Mouse (Mus musculus): Measurements from ENCODE around the gene Otos. TPM values are rescaled to one million over a fixed set of nuclear protein-coding genes. Genes with fewer than 3 reads are reported as not detected.

Otos gene
- polyA plus RNA-seq (2016; fragmentation: Nextera tagmentation; extraction: Ambion mirVana): 0.17 TPM in 1 of 2 replicates, not detected in the other

DNA sequence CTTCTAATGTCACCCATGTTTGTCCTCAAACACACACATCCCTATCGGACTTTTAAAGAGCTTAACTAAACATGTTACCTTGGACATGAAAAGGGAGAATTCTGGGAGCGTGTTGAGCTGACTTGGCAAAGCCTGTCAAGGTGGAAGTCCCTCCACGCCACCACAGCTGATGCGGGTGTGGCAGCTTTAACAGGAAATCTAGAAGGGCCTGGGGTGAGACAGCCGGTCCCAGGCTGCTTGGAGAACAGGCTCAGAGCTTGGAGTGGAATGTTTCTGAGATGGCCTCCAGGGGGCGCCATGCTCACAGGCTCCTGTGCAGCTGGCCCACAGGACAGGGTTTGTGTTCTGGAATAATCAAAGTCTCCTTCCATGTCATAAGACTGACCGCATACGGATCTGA, at the start of gene Otos:
Otos (minus strand) TSS at position 169 of the 400 bp plus-strand sequence.
- WGBS: 25% methylated on average over 8 of the region's 8 CpGs
- Histone ChIP-seq H3K9me3 (no peaks in the 10 kb centered on the region), H3K4me3 (no peak within 1 kb of the TSS), H3K4me1 (no peaks in the 10 kb centered on the region), H3K4me2 (replicated peaks) (no peak within 1 kb of the TSS), H3K27me3 (0 out of 2 replicates have a peak, but pooled peaks cover 6% of the 10 kb centered on the region), H3K27ac (no peak within 1 kb of the TSS), H3K36me3 (no peaks in the 10 kb centered on the region), H3K9ac (no peak within 1 kb of the TSS)
- peak; percentile 54; the same call in 1 of the 2 replicates for ATAC-seq (ENCODE audit: insufficient number of reproducible peaks, insufficient read depth, low FRiP score, low TSS enrichment)

DNA sequence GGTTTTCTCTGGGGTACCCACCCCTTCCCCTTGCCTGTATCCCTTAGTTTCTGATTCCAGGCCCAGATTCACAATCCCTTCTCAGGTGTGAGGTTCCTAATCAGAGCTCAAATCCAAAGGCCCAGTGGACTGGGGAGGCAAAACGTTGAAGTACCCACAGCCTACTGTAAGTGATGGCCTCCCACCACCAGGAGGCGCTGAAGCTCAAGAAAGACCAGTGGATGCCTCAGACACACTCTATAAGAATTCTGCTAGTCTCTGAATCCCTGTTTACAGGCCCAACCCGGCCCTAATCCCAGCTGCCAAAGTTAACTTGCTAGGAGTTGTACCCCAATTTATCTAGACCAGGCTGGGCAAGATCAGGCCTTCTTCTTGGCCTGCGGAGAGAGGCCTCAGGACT, 48.2 kb upstream of the Otos start:
- Histone ChIP-seq H3K27me3 (peaks cover 3% of the 10 kb centered on the region; the same call in 1 of the 2 replicates), H3K4me2 (replicated peaks) (no peak overlapping the region), H3K27ac (no peak overlapping the region), H3K9ac (no peak overlapping the region), H3K4me3 (no peak overlapping the region), H3K36me3 (no peaks in the 10 kb centered on the region), H3K9me3 (no peaks in the 10 kb centered on the region), H3K4me1 (peaks cover 7% of the 10 kb centered on the region)
- WGBS: 24% methylated on average over 4 of the region's 4 CpGs
- ATAC-seq (ENCODE audit: insufficient number of reproducible peaks, insufficient read depth, low FRiP score, low TSS enrichment): no peak

DNA sequence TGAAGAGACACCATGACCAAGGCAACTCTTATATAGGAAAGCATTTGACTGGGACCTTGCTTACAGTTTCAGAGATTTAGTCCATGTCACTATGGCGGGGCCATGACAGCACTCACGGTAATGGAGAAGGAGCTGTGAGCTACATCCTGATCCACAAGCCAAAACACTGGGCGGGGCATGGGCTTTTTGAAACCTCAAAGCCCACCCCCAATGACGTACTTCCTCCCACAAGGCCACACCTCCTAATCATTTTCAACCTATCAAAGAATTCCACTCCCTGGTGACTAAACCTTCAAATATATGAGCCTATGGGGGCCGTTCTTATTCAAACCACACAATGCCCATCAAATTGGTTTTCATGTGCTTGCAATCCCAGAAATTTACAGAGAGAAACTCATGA, 47.1 kb upstream of the Otos start:
- H3K27ac ChIP-seq: no peak overlapping the region
- no peak overlapping the region for H3K9ac ChIP-seq
- H3K27me3 ChIP-seq: peaks cover 3% of the 10 kb centered on the region; the same call in 1 of the 2 replicates
- H3K4me1 ChIP-seq: peaks cover 7% of the 10 kb centered on the region
- H3K4me3 ChIP-seq: no peak overlapping the region
- H3K9me3 ChIP-seq: no peaks in the 10 kb centered on the region
- WGBS: 81% methylated on average over 5 of the region's 5 CpGs
- no peak overlapping the region for H3K4me2 ChIP-seq (replicated peaks)
- no peaks in the 10 kb centered on the region for H3K36me3 ChIP-seq
- no peak for ATAC-seq (ENCODE audit: insufficient number of reproducible peaks, insufficient read depth, low FRiP score, low TSS enrichment)

DNA sequence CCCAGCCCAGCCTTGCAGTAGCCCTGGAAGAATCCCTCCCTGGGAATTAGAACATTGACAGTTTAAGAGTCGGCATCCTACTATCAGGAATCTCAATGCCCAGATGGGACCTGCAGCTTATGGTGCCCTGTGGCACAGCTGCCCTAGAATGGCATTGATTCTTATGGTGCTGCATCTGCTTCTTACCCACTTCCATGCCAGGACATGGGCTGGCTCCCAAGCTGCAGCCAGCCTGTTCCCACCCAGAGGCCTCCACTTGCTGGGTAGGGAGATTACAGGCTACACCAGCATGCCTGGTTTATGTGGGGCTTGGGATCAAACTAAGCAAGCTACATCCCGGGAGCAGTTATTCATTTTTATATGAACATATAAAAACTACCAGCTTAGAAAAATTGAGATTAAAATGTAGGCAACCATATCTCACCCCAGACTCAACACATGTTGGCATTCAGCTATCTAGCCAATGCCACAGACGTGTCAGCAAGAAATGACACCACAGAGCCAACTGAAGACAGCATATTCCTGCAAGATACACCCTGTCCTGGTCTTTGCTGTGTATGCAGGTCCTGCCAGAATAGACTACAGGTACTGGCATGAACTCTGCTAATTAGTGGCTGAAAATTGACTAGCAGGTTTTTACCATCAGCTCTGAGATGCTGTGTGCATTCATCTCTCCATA, 42.7 kb upstream of the Otos start:
- no peak overlapping the region for H3K4me3 ChIP-seq

DNA sequence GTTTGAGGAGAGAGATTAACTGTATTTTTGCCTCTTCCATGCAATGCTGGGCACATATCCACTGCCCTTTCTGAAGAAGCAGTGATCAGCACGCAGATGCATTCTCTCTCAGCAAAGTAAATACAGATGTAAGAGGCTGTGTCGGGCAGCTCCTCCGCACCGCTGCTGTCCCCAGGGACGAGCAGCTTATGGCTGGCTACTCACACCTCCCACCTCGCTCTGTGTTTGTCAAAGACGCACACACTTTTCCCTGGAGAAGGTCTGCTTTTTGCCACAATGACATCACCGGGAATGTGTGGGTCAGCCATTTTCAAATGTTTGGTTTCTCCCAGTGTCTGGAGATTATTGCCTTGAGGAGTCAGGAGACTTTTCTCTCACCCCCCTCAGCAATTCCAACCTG, 38.4 kb upstream of the Otos start:
- WGBS: 26% methylated on average over 8 of the region's 8 CpGs
- H3K4me2 ChIP-seq (replicated peaks): 0 out of 2 replicates have a peak overlapping the region, but pooled peaks have one; percentile 15
- H3K9me3 ChIP-seq: no peaks in the 10 kb centered on the region
- no peak overlapping the region for H3K4me3 ChIP-seq
- no peak overlapping the region for H3K27ac ChIP-seq
- no peak overlapping the region for H3K9ac ChIP-seq
- H3K36me3 ChIP-seq: no peaks in the 10 kb centered on the region
- no peaks in the 10 kb centered on the region for H3K27me3 ChIP-seq
- H3K4me1 ChIP-seq: peaks cover 17% of the 10 kb centered on the region
- no peak for ATAC-seq (ENCODE audit: insufficient number of reproducible peaks, insufficient read depth, low FRiP score, low TSS enrichment)

More for the DNA sequence above, 42.7 kb upstream of the Otos start:
- H3K4me2 ChIP-seq (replicated peaks): no peak overlapping the region
- no peaks in the 10 kb centered on the region for H3K9me3 ChIP-seq
- H3K4me1 ChIP-seq: peaks cover 12% of the 10 kb centered on the region
- H3K27me3 ChIP-seq: peaks cover 3% of the 10 kb centered on the region; the same call in 1 of the 2 replicates
- ATAC-seq (ENCODE audit: insufficient number of reproducible peaks, insufficient read depth, low FRiP score, low TSS enrichment): no peak
- H3K9ac ChIP-seq: no peak overlapping the region
- 82% methylated on average over 3 of the region's 3 CpGs for WGBS
- H3K27ac ChIP-seq: no peak overlapping the region
- no peaks in the 10 kb centered on the region for H3K36me3 ChIP-seq

DNA sequence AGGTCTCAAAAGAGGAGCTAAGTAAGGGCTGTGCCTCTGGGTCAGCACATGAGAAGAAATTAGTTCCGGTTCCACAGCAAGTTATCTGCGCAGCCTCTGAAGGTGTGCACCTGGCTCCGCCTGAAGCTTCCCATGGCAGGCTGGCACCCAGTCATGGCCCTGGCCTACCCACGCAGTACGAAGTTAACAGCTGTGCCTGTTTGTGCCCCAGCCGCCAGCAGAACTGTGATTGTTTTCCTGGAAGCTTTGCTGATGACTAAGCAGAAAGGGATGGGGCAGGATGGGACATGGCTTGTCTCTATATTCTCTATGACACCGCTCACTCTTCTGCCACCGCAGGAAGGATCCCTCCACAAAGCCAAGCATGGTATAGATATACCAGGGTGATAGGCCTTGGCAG, 34.5 kb upstream of the Otos start:
- Histone ChIP-seq H3K36me3 (no peaks in the 10 kb centered on the region), H3K27ac (no peak overlapping the region), H3K4me3 (no peak overlapping the region), H3K27me3 (no peaks in the 10 kb centered on the region), H3K9me3 (no peaks in the 10 kb centered on the region), H3K9ac (no peak overlapping the region), H3K4me1 (peaks cover 23% of the 10 kb centered on the region), H3K4me2 (replicated peaks) (no peak overlapping the region)
- no peak for ATAC-seq (ENCODE audit: insufficient number of reproducible peaks, insufficient read depth, low FRiP score, low TSS enrichment)
- 93% methylated on average over 8 of the region's 8 CpGs for WGBS

DNA sequence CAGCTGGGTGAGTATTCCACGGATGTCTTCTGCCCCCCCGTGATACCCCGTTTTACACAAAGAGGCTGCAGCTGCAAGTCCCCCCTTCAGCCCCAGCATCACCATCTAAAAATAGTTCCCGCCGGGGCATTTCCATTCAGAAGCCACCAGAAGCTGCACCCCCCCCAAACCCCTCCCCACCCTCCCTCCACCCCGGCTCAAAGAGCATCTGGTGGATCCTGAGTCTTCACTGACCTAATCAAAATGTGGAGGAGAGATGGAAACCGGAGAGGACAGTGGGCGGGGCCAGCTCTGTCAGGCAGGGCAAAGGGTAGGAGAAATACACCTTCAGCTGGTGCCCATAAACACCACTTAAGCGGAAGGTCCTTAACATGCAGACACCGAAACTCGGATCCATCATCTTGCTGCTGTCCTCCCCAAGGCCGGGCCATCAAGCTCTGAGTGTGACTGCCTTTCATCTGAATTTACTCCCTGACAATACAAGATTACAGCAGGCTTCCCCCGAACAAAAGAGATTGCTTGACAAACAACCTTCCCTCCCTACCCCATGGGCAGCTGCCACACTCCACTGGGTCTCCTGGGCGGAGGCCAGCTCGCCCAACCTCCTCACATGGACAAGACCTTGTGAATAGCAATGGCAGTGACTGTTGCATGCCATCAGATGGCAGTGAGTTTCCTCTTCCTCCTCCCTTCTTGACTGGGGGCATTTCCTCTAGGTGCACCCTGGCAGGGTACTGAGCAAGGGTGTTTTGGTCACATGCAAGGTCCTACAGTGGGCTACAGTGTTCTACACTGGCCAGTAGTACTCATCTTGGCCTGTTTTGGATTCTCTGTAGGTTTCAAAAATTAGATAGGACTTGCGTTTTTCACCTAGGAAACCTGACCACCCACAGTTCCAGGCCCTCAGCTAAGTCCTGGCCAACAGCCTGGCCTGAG, 32.3 kb upstream of the Otos start:
- no peak overlapping the region for H3K4me3 ChIP-seq
- WGBS: 35% methylated on average over 16 of the region's 16 CpGs
- no peak for ATAC-seq (ENCODE audit: insufficient number of reproducible peaks, insufficient read depth, low FRiP score, low TSS enrichment)
- no peaks in the 10 kb centered on the region for H3K27me3 ChIP-seq
- H3K27ac ChIP-seq: no peak overlapping the region
- H3K36me3 ChIP-seq: no peaks in the 10 kb centered on the region
- H3K4me1 ChIP-seq: 0 out of 2 replicates have a peak, but pooled peaks cover 8% of the 10 kb centered on the region
- H3K9ac ChIP-seq: no peak overlapping the region
- no peak overlapping the region; the same call in 1 of the 2 replicates for H3K4me2 ChIP-seq (replicated peaks)
- no peaks in the 10 kb centered on the region for H3K9me3 ChIP-seq

DNA sequence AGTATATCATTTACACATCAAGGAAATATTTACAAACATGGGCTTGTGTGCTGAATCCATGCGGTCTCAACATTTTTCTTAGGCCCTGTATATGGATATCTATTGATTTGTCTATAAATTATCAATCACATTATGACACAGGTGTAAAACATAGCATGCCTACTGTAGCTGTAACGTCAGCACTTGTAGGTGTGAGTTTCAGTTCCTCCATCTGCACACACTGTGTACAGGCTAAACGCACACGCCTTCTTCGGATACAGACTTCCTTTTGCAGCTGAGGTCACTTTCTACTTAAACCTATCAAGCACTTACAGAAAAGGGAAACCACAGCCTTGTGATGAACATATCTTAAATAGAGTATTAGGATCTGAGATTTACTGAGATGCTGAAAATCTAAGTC, 30.1 kb upstream of the Otos start:
- 90% methylated on average over 5 of the region's 5 CpGs for WGBS
- Histone ChIP-seq H3K36me3 (no peaks in the 10 kb centered on the region), H3K4me1 (0 out of 2 replicates have a peak, but pooled peaks cover 8% of the 10 kb centered on the region), H3K4me3 (no peak overlapping the region), H3K4me2 (replicated peaks) (no peak overlapping the region), H3K27ac (no peak overlapping the region), H3K9ac (no peak overlapping the region), H3K9me3 (no peaks in the 10 kb centered on the region), H3K27me3 (no peaks in the 10 kb centered on the region)
- no peak for ATAC-seq (ENCODE audit: insufficient number of reproducible peaks, insufficient read depth, low FRiP score, low TSS enrichment)

DNA sequence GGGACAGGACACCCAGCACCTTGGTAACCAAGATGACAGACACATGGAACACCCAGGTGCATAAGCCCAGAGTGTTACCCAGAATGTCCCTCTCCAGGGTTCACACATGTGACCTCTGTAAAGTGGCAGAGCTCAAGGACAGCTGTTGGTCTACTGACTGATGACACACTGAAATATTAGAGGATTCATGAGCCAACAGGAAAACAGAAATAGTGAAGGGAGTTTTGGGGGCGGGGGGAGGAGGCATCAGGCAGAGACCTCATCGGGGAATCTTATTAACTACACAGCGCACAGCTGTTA, 28.0 kb upstream of the Otos start:
- no peak for ATAC-seq (ENCODE audit: insufficient number of reproducible peaks, insufficient read depth, low FRiP score, low TSS enrichment)
- no peaks in the 10 kb centered on the region for H3K36me3 ChIP-seq
- no peak overlapping the region for H3K27ac ChIP-seq
- 0 out of 2 replicates have a peak, but pooled peaks cover 5% of the 10 kb centered on the region for H3K4me1 ChIP-seq
- no peak overlapping the region for H3K9ac ChIP-seq
- H3K4me3 ChIP-seq: no peak overlapping the region
- 83% methylated on average over 3 of the region's 3 CpGs for WGBS
- H3K9me3 ChIP-seq: no peaks in the 10 kb centered on the region
- no peak overlapping the region for H3K4me2 ChIP-seq (replicated peaks)
- H3K27me3 ChIP-seq: no peaks in the 10 kb centered on the region

DNA sequence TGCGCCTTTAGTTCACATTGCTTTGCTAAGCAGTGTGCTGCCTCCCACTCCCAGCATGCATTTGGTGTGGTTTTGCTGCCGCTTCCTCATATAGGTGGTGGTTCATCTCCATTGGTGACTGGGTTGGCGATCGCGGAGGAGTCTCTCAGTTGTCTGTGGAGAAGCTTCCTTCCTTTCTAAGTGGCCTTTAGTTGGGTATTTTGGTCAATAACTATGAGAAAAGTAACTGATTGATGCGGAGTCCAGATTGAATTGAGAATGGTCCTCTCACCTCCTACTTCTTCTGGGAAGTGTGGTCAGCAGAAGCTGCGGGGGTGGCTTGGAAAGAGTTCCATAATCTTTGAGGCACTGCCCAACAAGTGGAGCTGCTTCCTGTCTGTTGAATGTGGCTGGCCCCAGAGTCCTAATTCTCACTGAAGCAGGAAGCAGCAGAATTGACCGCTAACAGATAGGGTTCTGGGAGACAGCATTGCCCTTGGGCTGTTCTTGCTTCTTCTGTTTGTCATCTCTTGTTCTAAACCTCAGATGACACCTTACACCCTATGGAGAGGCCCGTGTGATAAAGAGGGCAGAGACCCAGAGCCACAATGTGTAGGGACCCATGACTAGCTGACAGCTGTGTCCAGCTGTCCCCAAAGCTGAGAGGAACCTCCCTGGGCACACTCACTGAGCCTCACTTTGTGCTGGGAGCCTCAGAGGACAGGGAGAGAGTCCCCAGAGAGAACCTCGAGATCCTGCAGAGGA, 27.5 kb upstream of the Otos start:
- Histone ChIP-seq H3K9ac (no peak overlapping the region), H3K4me1 (0 out of 2 replicates have a peak, but pooled peaks cover 5% of the 10 kb centered on the region), H3K27me3 (no peaks in the 10 kb centered on the region), H3K27ac (no peak overlapping the region), H3K4me2 (replicated peaks) (no peak overlapping the region), H3K4me3 (no peak overlapping the region), H3K36me3 (no peaks in the 10 kb centered on the region), H3K9me3 (no peaks in the 10 kb centered on the region)
- ATAC-seq (ENCODE audit: insufficient number of reproducible peaks, insufficient read depth, low FRiP score, low TSS enrichment): no peak
- 78% methylated on average over 10 of the region's 10 CpGs for WGBS

DNA sequence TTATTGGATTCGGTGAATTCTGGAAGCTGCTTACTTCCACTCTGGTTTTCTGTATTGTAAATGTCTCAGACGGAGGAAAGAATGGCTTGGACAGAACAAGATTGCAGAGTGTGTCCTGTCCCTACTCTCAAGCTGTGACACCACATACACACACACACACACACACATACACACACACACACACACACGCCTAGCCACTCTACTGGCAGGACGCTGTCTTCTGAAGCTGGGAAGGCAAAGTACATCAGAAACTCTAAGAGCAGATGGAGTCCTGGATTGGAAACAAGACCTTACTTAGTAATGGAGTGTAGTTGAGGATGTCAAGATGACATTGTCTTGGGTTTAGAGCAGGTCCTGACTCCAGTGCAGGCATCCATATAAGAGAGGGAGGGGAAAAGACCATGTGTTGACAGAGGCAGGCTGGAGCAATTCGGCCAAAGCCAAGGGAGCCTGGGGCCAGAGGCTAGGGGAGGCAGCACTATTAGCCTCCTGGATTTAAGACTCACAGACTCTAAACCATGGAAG, 24.7 kb upstream of the Otos start:
- Histone ChIP-seq H3K4me3 (no peak overlapping the region), H3K27ac (no peak overlapping the region), H3K36me3 (no peaks in the 10 kb centered on the region), H3K4me1 (no peaks in the 10 kb centered on the region), H3K9ac (no peak overlapping the region), H3K9me3 (no peaks in the 10 kb centered on the region), H3K4me2 (replicated peaks) (no peak overlapping the region), H3K27me3 (no peaks in the 10 kb centered on the region)
- 81% methylated on average over 5 of the region's 5 CpGs for WGBS
- ATAC-seq (ENCODE audit: insufficient number of reproducible peaks, insufficient read depth, low FRiP score, low TSS enrichment): no peak
